Mouse (Mus musculus) midbrain, postnatal 0 days (tissue): ENCODE measurements around the gene Inpp4b. TPM values are rescaled to one million over a fixed set of nuclear protein-coding genes. Genes with fewer than 3 reads are reported as not detected.

Experiments
- ATAC-seq: fragments of 200-750 bp; cut with Nextera tagmentation; 2 replicates; pipeline ENCODE4 v1.8.0; 2017; ENCODE audit warnings: moderate number of reproducible peaks, mild to moderate bottlenecking, moderate TSS enrichment, moderate library complexity; ENCODE audit not compliant: low FRiP score
- DNase-seq: peaks from one replicate; pipeline ENCODE4 v3.0.0-alpha.2; 2015; ENCODE audit warnings: low spot score
- H3K27ac ChIP-seq: fragments of 300-500 bp; sonication (generic); 2 replicates; pipeline ENCODE4 v1.5.1; 2014; ENCODE audit warnings: low read depth, mild to moderate bottlenecking, low read length, mixed read lengths
- H3K27me3 ChIP-seq: fragments of 300-500 bp; sonication (generic); 2 replicates; pipeline ENCODE4 v1.6.1; 2014; ENCODE audit warnings: low read length, control low read depth, mixed read lengths; ENCODE audit not compliant: insufficient read depth
- H3K36me3 ChIP-seq: fragments of 300-500 bp; sonication (generic); 2 replicates; pipeline ENCODE4 v1.6.1; 2014; ENCODE audit warnings: low read length, control low read depth, mixed read lengths; ENCODE audit not compliant: insufficient read depth
- H3K4me1 ChIP-seq: fragments of 300-500 bp; sonication (generic); 2 replicates; pipeline ENCODE4 v1.6.1; 2014; ENCODE audit warnings: mild to moderate bottlenecking, control low read depth, antibody characterized with exemption, low read length, mixed read lengths; ENCODE audit not compliant: insufficient read depth
- H3K4me2 ChIP-seq: fragments of 300-500 bp; sonication (generic); 2 replicates; pipeline ENCODE4 v1.6.1; 2014; ENCODE audit warnings: low read depth, mild to moderate bottlenecking, low read length, mixed read lengths; ENCODE audit not compliant: poor library complexity, severe bottlenecking
- H3K4me3 ChIP-seq: fragments of 300-500 bp; sonication (generic); 2 replicates; pipeline ENCODE4 v1.5.1; 2014; ENCODE audit warnings: low read depth, mild to moderate bottlenecking, low read length, moderate library complexity
- H3K9ac ChIP-seq: fragments of 300-500 bp; sonication (generic); replicated peaks from 2 replicates; pipeline ENCODE4 v1.6.1; 2014; ENCODE audit warnings: mild to moderate bottlenecking, low read length, moderate library complexity, mixed read lengths; ENCODE audit not compliant: poor library complexity, severe bottlenecking
- H3K9me3 ChIP-seq: fragments of 300-500 bp; sonication (generic); 2 replicates; pipeline ENCODE4 v1.6.1; 2016; ENCODE audit warnings: low read length, control low read depth
- CTCF ChIP-seq: IDR thresholded peaks from 2 replicates; pipeline ENCODE4 v1.5.1; 2016; ENCODE audit warnings: antibody characterized with exemption, mild to moderate bottlenecking
- WGBS: fragments of 180-500 bp; shearing (Covaris S2); extraction: QIAGEN DNeasy Blood & Tissue Kit; methylation state at CpG from one replicate; pipeline ENCODE4 v1.1.7; 2014; 5-methylcytosine and 5-hydroxymethylcytosine counted together
- polyA plus RNA-seq: library from polyadenylated mRNA; unstranded; fragments of >200 nt; fragmentation: Nextera tagmentation; extraction: Ambion mirVana; gene quantifications from 2 replicates; pipeline ENCODE4 v1.2.1, GENCODE M21; 2015
- total RNA-seq: library from RNA; depleted of rRNA; stranded (reverse); fragments of >200 nt; gene quantifications from 2 replicates; pipeline ENCODE4 v1.2.3, GENCODE M21; 2014

The Inpp4b gene
- total and polyA plus RNA-seq, 2 experiments from 2014 or later = 11.2 to 14.6 TPM

DNA sequence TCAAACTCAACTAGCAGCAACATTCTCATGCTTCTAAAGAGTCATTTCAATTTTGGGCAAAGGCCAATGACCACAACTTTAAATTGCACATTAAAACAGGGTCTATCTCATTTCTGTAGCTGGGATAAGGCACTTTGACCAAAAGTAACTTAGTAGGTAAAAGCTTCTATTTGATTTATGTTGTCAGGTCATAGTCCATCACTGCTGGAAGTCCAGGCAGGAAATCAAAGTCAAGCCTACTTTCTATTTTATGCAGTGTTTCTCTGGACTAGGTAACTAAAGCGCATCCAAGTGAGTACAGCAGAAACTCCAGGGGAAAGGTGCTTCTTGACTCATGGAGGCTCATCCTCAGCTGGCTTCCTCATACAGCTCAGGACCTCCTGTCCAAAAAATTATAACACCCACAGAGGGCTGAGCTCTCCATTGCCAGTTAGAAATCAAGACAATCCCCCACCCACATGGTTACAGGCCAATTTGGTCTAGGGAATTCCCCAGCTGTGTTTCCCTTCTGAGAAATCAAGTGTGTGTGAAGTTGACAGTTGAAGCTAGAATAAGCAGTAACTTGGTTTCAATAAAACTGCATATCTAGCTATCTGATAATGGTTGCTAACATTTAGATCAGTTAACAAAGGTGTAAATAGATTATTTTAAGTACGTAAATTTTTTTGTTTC is 293.7 kb downstream of the Inpp4b start:
- 93% methylated on average over 2 of the region's 2 CpGs for WGBS
- Histone ChIP-seq H3K27me3 (no peaks in the 10 kb centered on the region), H3K4me2 (no peak overlapping the region), H3K4me3 (no peak overlapping the region), H3K4me1 (no peaks in the 10 kb centered on the region), H3K36me3 (no peaks in the 10 kb centered on the region), H3K27ac (no peak overlapping the region), H3K9me3 (no peaks in the 10 kb centered on the region), H3K9ac (no peak overlapping the region)
- no peak for DNase-seq
- no peak for ATAC-seq
- TF ChIP-seq CTCF = no peak

DNA sequence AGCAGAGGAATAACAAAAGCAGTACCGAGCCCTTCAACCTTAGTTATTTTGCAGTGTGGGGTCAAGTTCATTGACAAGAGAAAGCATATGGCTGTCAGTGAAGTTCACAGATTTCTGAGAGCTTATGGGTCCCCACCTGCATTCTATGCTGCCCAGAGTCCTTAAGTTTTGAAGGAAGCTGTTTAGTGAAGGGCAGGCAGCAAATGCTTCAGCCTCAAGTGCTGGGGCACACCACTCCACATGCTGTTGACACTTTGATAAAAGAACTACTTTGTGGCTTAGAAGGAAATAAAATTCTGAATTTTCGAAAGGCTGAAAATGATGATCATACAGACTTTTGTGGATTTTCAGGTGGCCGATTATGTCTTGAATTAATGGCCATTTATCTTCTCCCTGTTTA is 296.1 kb downstream of the Inpp4b start:
- Histone ChIP-seq H3K27me3 (no peaks in the 10 kb centered on the region), H3K27ac (no peak overlapping the region), H3K36me3 (no peaks in the 10 kb centered on the region), H3K9me3 (no peaks in the 10 kb centered on the region), H3K4me2 (no peak overlapping the region), H3K4me1 (no peaks in the 10 kb centered on the region), H3K9ac (no peak overlapping the region), H3K4me3 (no peak overlapping the region)
- DNase-seq (no peak), ATAC-seq (no peak)
- TF ChIP-seq CTCF = no peak
- WGBS = 93% methylated on average over 3 of the region's 3 CpGs

DNA sequence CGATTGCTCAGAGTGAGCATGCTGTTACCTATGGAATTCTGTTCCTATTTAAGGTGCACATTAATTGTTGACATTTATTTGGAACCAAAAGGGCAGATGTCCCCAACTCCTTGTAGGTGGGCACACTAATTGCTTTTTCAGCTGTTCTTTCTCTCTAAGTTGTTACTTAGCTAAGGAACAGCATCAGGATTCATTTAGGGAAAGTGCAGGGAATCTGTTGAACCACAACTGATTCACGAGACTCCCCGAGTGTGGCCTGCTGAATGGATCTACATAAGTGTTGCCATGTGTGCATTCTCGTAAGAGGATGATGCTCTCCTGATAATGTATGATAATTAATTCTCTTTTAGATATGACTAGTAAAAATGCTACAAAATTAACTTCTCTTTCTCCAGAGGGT is 297.5 kb downstream of the Inpp4b start:
- Histone ChIP-seq H3K9me3 (no peaks in the 10 kb centered on the region), H3K27me3 (no peaks in the 10 kb centered on the region), H3K36me3 (no peaks in the 10 kb centered on the region), H3K4me1 (no peaks in the 10 kb centered on the region), H3K27ac (no peak overlapping the region), H3K4me3 (no peak overlapping the region), H3K4me2 (no peak overlapping the region), H3K9ac (no peak overlapping the region)
- TF ChIP-seq CTCF = no peak
- WGBS = 77% methylated on average over 4 of the region's 4 CpGs
- no peak for ATAC-seq
- no peak for DNase-seq

DNA sequence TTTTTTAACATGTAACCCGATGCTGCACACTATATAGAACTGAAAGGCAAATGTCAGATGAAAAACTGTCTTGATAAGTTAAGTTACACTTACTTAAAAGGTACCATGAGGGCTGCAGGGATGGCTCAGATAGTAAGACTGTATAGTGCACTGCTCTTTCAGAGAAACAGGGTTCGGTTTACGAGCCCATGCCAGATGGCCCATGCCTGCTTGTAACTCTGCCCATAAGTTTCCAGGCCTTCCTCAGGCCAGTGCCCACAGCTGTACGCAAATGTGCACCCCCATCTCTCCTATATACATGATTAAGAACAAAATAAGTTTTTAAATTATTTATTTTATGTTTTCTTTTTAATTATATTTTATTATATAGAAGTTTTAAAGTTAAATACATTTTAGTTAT is 300.7 kb downstream of the Inpp4b start:
- 93% methylated on average over 4 of the region's 4 CpGs for WGBS
- Histone ChIP-seq H3K9ac (no peak overlapping the region), H3K4me2 (no peak overlapping the region), H3K27ac (no peak overlapping the region), H3K4me3 (no peak overlapping the region), H3K4me1 (no peaks in the 10 kb centered on the region), H3K36me3 (no peaks in the 10 kb centered on the region), H3K9me3 (no peaks in the 10 kb centered on the region), H3K27me3 (no peaks in the 10 kb centered on the region)
- no peak for DNase-seq
- TF ChIP-seq CTCF = no peak
- no peak for ATAC-seq

DNA sequence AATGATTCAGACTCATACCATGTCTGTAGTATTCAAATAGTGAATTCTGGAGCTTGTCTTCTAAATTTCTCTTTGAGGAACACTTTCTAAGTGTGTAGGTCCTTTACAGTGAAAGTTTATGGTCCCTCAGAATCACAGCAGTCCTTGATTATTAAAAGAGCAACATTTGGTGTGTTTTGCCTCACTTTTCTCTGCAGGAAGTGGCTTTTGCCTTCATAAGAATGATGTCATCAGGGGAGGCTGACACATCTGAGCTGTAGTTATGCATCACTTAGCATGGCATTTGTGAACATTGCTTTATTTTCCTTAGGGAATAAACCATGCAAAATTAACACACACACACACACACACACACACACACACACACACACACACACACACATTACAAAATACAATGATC is 349.8 kb downstream of the Inpp4b start:
- Histone ChIP-seq H3K4me3 (no peak overlapping the region), H3K9ac (no peak overlapping the region), H3K9me3 (no peaks in the 10 kb centered on the region), H3K4me1 (no peaks in the 10 kb centered on the region), H3K27ac (no peak overlapping the region), H3K4me2 (no peak overlapping the region), H3K36me3 (no peaks in the 10 kb centered on the region), H3K27me3 (no peaks in the 10 kb centered on the region)
- no peak for TF ChIP-seq CTCF
- DNase-seq = no peak
- ATAC-seq = no peak

DNA sequence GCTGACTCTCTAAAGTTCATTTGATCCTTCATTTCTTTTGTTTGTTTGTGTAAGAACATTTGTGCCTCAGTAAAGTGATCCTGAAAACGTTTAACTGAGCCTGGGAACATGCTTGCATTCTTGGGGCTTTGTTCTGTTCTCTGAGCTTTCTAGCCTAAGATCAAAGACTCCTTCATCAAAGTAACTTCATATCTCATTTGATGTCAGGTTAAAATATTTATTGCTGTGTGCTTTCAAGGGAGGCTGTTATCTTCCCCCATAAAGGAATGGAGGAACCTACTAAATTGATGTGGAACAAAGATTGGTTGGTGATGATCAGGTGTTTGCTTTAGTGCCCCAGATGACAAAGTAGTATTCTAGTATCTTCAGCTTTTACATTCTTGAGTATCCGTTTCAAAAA is 352.5 kb downstream of the Inpp4b start:
- TF ChIP-seq CTCF = no peak
- DNase-seq = no peak
- 45% methylated on average over 2 of the region's 2 CpGs for WGBS
- Histone ChIP-seq H3K4me1 (no peaks in the 10 kb centered on the region), H3K4me3 (no peak overlapping the region), H3K9me3 (no peaks in the 10 kb centered on the region), H3K36me3 (no peaks in the 10 kb centered on the region), H3K9ac (no peak overlapping the region), H3K27ac (no peak overlapping the region), H3K27me3 (no peaks in the 10 kb centered on the region), H3K4me2 (no peak overlapping the region)
- ATAC-seq = no peak
